Mouse (Mus musculus) midbrain, embryonic 10.5 days (tissue): ENCODE data around the gene Fgd2. TPM values are rescaled to one million over a fixed set of nuclear protein-coding genes. Genes with fewer than 3 reads are reported as not detected.

Experiments
- DNase-seq: peaks from one replicate; pipeline ENCODE4 v3.0.0-alpha.2; 2017; ENCODE audit warnings: low spot score
- H3K27ac ChIP-seq: fragments of 300-500 bp; sonication (generic); replicated peaks from 2 replicates; pipeline ENCODE4 v1.5.1; 2016; ENCODE audit warnings: mild to moderate bottlenecking
- H3K27me3 ChIP-seq: fragments of 300-500 bp; sonication (generic); 2 replicates; pipeline ENCODE4 v1.6.1; 2016; ENCODE audit warnings: low read depth, mild to moderate bottlenecking; ENCODE audit not compliant: poor library complexity, severe bottlenecking
- H3K36me3 ChIP-seq: fragments of 300-500 bp; sonication (generic); 2 replicates; pipeline ENCODE4 v1.6.1; 2016; ENCODE audit warnings: mild to moderate bottlenecking, moderate library complexity
- H3K4me1 ChIP-seq: fragments of 300-500 bp; sonication (generic); 2 replicates; pipeline ENCODE4 v1.6.1; 2016
- H3K4me3 ChIP-seq: fragments of 300-500 bp; sonication (generic); 2 replicates; pipeline ENCODE4 v1.5.1; 2016; ENCODE audit warnings: mild to moderate bottlenecking, moderate library complexity
- H3K9me3 ChIP-seq: fragments of 300-500 bp; sonication (generic); replicated peaks from 2 replicates; pipeline ENCODE4 v1.6.1; 2016; ENCODE audit warnings: mild to moderate bottlenecking
- WGBS: fragments of 180-500 bp; shearing (Covaris S2); methylation state at CpG from one replicate; pipeline ENCODE4 v1.1.7; 2016; 5-methylcytosine and 5-hydroxymethylcytosine counted together
- polyA plus RNA-seq: library from polyadenylated mRNA; unstranded; fragments of >200 nt; fragmentation: Nextera tagmentation; extraction: Ambion mirVana; gene quantifications from 2 replicates; pipeline ENCODE4 v1.2.1, GENCODE M21; 2016

The Fgd2 gene
- polyA plus RNA-seq, 1 experiment from 2014 or later, result 3.8 TPM

- no peak overlapping the region for H3K27ac ChIP-seq
- H3K36me3 ChIP-seq, result no peaks in the 10 kb centered on the region
- no peak overlapping the region for H3K4me3 ChIP-seq
- peaks cover 92% of the 10 kb centered on the region for H3K27me3 ChIP-seq
- 93% methylated on average over 3 of the region's 3 CpGs for WGBS
- no peak for DNase-seq
- peaks cover 53% of the 10 kb centered on the region for H3K4me1 ChIP-seq
- no peaks in the 10 kb centered on the region for H3K9me3 ChIP-seq
These were observed 37.1 kb upstream of the Fgd2 start for GRCm38 (mm10) chr17:29323625-29324024.

- Histone ChIP-seq H3K27ac (peak overlapping the region; percentile 85), H3K4me1 (peaks cover 49% of the 10 kb centered on the region), H3K4me3 (peak overlapping the region; percentile 52), H3K36me3 (peaks cover 10% of the 10 kb centered on the region), H3K9me3 (no peaks in the 10 kb centered on the region), H3K27me3 (peaks cover 72% of the 10 kb centered on the region)
- WGBS, result 47% methylated on average over 13 of the region's 13 CpGs
- no peak for DNase-seq
These were observed 34.9 kb upstream of the Fgd2 start for GRCm38 (mm10) chr17:29325831-29326230.

- peaks cover 55% of the 10 kb centered on the region for H3K4me1 ChIP-seq
- 9% methylated on average over 52 of the region's 52 CpGs for WGBS
- peaks cover 20% of the 10 kb centered on the region for H3K36me3 ChIP-seq
- DNase-seq, result peak; percentile 76
- peak overlapping the region; percentile 85 for H3K27ac ChIP-seq
- H3K9me3 ChIP-seq, result no peaks in the 10 kb centered on the region
- peaks cover 62% of the 10 kb centered on the region for H3K27me3 ChIP-seq
- peak overlapping the region; percentile 52 for H3K4me3 ChIP-seq
These were observed 33.9 kb upstream of the Fgd2 start for GRCm38 (mm10) chr17:29326531-29327529.

- H3K4me3 ChIP-seq, result peak overlapping the region; percentile 52
- 79% methylated on average over 9 of the region's 9 CpGs for WGBS
- peaks cover 53% of the 10 kb centered on the region for H3K27me3 ChIP-seq
- H3K9me3 ChIP-seq, result no peaks in the 10 kb centered on the region
- peak overlapping the region; percentile 85 for H3K27ac ChIP-seq
- no peak for DNase-seq
- peaks cover 29% of the 10 kb centered on the region for H3K36me3 ChIP-seq
- H3K4me1 ChIP-seq, result peaks cover 52% of the 10 kb centered on the region
These were observed 33.0 kb upstream of the Fgd2 start for GRCm38 (mm10) chr17:29327691-29328090.

GRCm38 (mm10) chr17:29330221-29330620 is 30.5 kb upstream of the Fgd2 start:
- H3K27ac ChIP-seq, result 0 out of 2 replicates have a peak overlapping the region, but pooled peaks have one; percentile 13
- no peak overlapping the region for H3K4me3 ChIP-seq
- DNase-seq, result no peak
- H3K36me3 ChIP-seq, result peaks cover 50% of the 10 kb centered on the region
- H3K27me3 ChIP-seq, result peaks cover 32% of the 10 kb centered on the region
- WGBS, result 82% methylated on average over 3 of the region's 3 CpGs
- H3K9me3 ChIP-seq, result no peaks in the 10 kb centered on the region
- peaks cover 52% of the 10 kb centered on the region for H3K4me1 ChIP-seq

GRCm38 (mm10) chr17:29330671-29331410 is 29.9 kb upstream of the Fgd2 start:
- peak overlapping the region; percentile 13; the same call in 1 of the 2 replicates for H3K27ac ChIP-seq
- H3K4me3 ChIP-seq, result no peak overlapping the region
- peaks cover 56% of the 10 kb centered on the region for H3K36me3 ChIP-seq
- H3K9me3 ChIP-seq, result no peaks in the 10 kb centered on the region
- 24% methylated on average over 5 of the region's 5 CpGs for WGBS
- DNase-seq, result no peak
- peaks cover 28% of the 10 kb centered on the region for H3K27me3 ChIP-seq
- H3K4me1 ChIP-seq, result peaks cover 48% of the 10 kb centered on the region

GRCm38 (mm10) chr17:29332186-29332685 is 28.5 kb upstream of the Fgd2 start:
- Histone ChIP-seq H3K4me3 (no peak overlapping the region), H3K27ac (no peak overlapping the region), H3K4me1 (peaks cover 34% of the 10 kb centered on the region), H3K27me3 (peaks cover 15% of the 10 kb centered on the region), H3K9me3 (no peaks in the 10 kb centered on the region), H3K36me3 (peaks cover 70% of the 10 kb centered on the region)
- 94% methylated on average over 4 of the region's 4 CpGs for WGBS
- no peak for DNase-seq

GRCm38 (mm10) chr17:29336266-29336990 is 24.3 kb upstream of the Fgd2 start:
- Histone ChIP-seq H3K27ac (no peak overlapping the region), H3K9me3 (no peaks in the 10 kb centered on the region), H3K4me3 (no peak overlapping the region), H3K4me1 (peaks cover 20% of the 10 kb centered on the region), H3K27me3 (no peaks in the 10 kb centered on the region), H3K36me3 (peaks cover 96% of the 10 kb centered on the region)
- 95% methylated on average over 19 of the region's 19 CpGs for WGBS
- no peak for DNase-seq

- no peak for DNase-seq
- Histone ChIP-seq H3K4me3 (no peak overlapping the region), H3K36me3 (peaks cover 94% of the 10 kb centered on the region), H3K9me3 (no peaks in the 10 kb centered on the region), H3K27me3 (no peaks in the 10 kb centered on the region), H3K4me1 (peaks cover 26% of the 10 kb centered on the region), H3K27ac (no peak overlapping the region)
- 95% methylated on average over 9 of the region's 9 CpGs for WGBS
These were observed 22.5 kb upstream of the Fgd2 start for GRCm38 (mm10) chr17:29337979-29338823.

- Histone ChIP-seq H3K36me3 (peaks cover 94% of the 10 kb centered on the region), H3K4me3 (no peak overlapping the region), H3K9me3 (no peaks in the 10 kb centered on the region), H3K27ac (no peak overlapping the region; the same call in 1 of the 2 replicates), H3K4me1 (peaks cover 30% of the 10 kb centered on the region), H3K27me3 (no peaks in the 10 kb centered on the region)
- WGBS, result 92% methylated on average over 11 of the region's 11 CpGs
- no peak for DNase-seq
These were observed 21.4 kb upstream of the Fgd2 start for GRCm38 (mm10) chr17:29339170-29339768.
